Mouse (Mus musculus): ENCODE results near the gene Klhl40. TPM values are rescaled to one million over a fixed set of nuclear protein-coding genes. Genes with fewer than 3 reads are reported as not detected.
A peak's percentile ranks its signal among the peaks of the same experiment; 100 is the strongest.

Gene Klhl40
- polyA plus RNA-seq, 1 experiment from 2014 or later = not detected

DNA sequence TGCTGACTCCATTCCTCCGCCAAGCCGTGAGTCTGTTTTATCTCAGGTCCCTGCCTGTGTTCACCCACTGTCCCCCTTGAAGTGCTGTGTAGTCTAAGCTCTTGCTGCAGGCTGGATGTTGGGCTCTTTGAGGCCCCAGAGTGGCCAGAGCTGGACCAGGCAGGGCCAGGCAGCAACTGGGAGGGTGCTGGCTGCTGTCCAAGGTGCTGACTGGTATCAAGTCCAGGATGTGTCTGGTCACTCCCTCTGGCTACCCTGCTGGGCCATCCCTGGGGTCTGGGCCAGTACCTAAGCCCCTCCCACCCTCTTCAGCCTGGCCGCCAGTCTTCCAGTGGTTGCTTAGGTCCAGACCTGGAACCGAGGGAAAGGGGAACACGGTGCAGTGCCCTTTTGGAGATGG, 13.8 kb downstream of the Klhl40 start:
- Histone ChIP-seq H3K9me3 (ENCODE audit: control insufficient read depth, low read length) (no peaks in the 10 kb centered on the region), H3K4me2 (no peak overlapping the region), H3K4me3 (ENCODE audit: low read depth, low read length) (no peak overlapping the region), H3K27me3 (replicated peaks; ENCODE audit: control insufficient read depth, insufficient read depth, low read length) (no peaks in the 10 kb centered on the region), H3K4me1 (replicated peaks; ENCODE audit: control insufficient read depth, insufficient read depth, low read length) (no peaks in the 10 kb centered on the region), H3K9ac (ENCODE audit: low read depth, low read length) (no peak overlapping the region), H3K27ac (ENCODE audit: low read depth, low read length) (no peak overlapping the region), H3K36me3 (ENCODE audit: control insufficient read depth, insufficient read depth, low read length) (no peaks in the 10 kb centered on the region)
- DNase-seq (ENCODE audit: low spot score) (peak; percentile 63), ATAC-seq (replicated peaks; ENCODE audit: low FRiP score) (no peak)
- WGBS = 24% methylated on average over 5 of the region's 5 CpGs

DNA sequence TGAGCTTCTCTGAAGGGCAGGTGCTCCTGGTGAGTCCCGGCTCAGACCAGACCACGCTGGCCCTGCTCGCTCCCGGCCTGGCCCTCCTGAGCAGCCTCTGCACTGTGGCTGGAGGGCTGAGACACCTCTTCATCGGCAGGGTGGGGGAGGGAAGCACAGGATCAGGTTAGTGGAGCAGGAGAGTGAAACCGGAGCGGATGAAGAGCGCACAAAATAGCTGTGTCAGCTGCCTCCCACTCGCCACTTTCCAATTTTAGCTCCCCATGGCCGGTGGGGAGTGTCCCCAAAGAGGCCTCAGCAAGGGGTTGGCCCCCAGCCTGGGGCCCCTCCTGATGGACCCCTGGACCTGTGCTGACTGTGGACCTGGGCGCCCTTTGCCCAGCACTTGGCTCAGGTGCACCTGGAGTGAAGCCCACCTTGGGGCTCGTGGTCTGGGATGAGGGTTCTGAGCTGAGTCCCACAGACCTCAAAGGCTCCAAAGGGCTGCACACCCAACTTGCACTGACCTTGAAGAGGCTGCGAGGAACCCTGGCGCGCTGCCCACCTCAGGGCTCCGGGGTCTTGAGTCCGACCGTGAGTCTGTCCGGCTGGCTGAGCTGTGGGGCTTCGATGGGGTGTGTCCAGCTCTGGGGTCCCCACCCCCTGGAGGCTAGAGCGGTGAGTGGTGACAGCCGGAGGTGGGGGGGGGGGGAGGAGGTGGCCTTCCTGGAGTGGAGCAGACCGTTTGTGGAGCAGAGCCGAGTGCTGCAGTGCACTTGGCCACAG, 14.5 kb downstream of the Klhl40 start, which contains the start of gene Hhatl:
Hhatl (minus strand) TSS at position 751 of the 765 bp plus-strand sequence.
- 54% methylated on average over 24 of the region's 24 CpGs for WGBS
- Histone ChIP-seq H3K4me1 (replicated peaks; ENCODE audit: control insufficient read depth, insufficient read depth, low read length) (no peaks in the 10 kb centered on the region), H3K4me2 (no peak within 1 kb of the TSS), H3K27ac (ENCODE audit: low read depth, low read length) (no peak within 1 kb of the TSS), H3K36me3 (ENCODE audit: control insufficient read depth, insufficient read depth, low read length) (no peaks in the 10 kb centered on the region), H3K4me3 (ENCODE audit: low read depth, low read length) (no peak within 1 kb of the TSS), H3K27me3 (replicated peaks; ENCODE audit: control insufficient read depth, insufficient read depth, low read length) (no peaks in the 10 kb centered on the region; the same call in 1 of the 2 replicates), H3K9ac (ENCODE audit: low read depth, low read length) (no peak within 1 kb of the TSS), H3K9me3 (ENCODE audit: control insufficient read depth, low read length) (no peaks in the 10 kb centered on the region)
- DNase-seq (ENCODE audit: low spot score) (no peak), ATAC-seq (replicated peaks; ENCODE audit: low FRiP score) (no peak)

DNA sequence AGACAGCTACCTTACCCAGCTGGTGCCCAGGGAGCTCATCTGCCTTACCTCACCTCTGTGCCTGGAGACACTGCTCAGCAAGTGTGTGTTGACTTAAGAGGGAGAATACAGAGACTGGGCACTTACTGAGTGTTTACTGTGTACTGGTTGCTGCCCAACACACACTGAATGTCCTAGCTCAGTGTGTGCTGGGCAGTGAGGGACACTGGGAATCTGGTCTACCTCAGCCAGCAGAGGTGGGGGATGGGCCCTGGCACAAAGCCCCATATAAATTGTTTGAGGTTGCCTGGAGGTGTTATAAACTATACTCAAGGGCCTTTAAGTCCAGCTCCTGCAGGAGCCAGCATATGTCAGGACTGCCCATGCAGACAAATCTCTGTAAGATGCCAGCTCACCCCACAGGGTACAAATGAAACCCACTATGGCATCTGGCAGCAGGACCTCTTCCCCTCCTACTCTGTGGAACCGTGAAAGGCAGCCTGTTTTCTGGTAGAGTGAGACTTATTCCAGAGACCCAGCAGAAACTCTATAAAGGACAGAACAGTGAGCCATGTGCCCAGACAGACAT, 17.6 kb downstream of the Klhl40 start:
- no peaks in the 10 kb centered on the region for H3K9me3 ChIP-seq (ENCODE audit: control insufficient read depth, low read length)
- ATAC-seq (replicated peaks; ENCODE audit: low FRiP score) = no peak
- H3K36me3 ChIP-seq (ENCODE audit: control insufficient read depth, insufficient read depth, low read length) = no peaks in the 10 kb centered on the region
- H3K27me3 ChIP-seq (replicated peaks; ENCODE audit: control insufficient read depth, insufficient read depth, low read length) = no peaks in the 10 kb centered on the region; the same call in 1 of the 2 replicates
- 45% methylated on average over 1 of the region's 1 CpGs for WGBS
- H3K4me3 ChIP-seq (ENCODE audit: low read depth, low read length) = no peak overlapping the region
- no peak overlapping the region for H3K9ac ChIP-seq (ENCODE audit: low read depth, low read length)
- H3K4me1 ChIP-seq (replicated peaks; ENCODE audit: control insufficient read depth, insufficient read depth, low read length) = no peaks in the 10 kb centered on the region
- H3K4me2 ChIP-seq = no peak overlapping the region
- H3K27ac ChIP-seq (ENCODE audit: low read depth, low read length) = no peak overlapping the region
- no peak for DNase-seq (ENCODE audit: low spot score)

DNA sequence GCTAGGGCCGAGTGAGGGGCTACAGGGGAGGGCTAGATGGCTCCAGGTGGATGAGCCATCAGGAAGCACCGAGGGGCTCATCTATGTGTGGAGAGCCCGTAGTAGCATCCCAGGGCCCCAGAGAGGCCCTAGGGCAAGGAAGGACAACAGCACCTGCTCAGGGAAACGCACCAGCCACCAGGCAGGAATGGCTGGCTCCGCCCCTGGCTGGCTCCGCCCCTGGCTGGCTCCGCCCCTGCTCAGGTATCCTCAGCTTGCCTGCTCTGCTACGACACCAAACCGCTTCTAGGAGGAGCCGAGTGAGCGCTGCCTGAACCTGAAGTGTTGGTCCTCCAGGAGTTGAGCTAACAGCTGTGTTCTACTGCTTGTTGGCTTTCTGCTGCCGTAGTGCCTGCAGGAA, 20.3 kb downstream of the Klhl40 start:
- DNase-seq (ENCODE audit: low spot score) (no peak), ATAC-seq (replicated peaks; ENCODE audit: low FRiP score) (no peak)
- Histone ChIP-seq H3K4me1 (replicated peaks; ENCODE audit: control insufficient read depth, insufficient read depth, low read length) (0 out of 2 replicates have a peak, but pooled peaks cover 1% of the 10 kb centered on the region), H3K4me3 (ENCODE audit: low read depth, low read length) (no peak overlapping the region), H3K27me3 (replicated peaks; ENCODE audit: control insufficient read depth, insufficient read depth, low read length) (no peaks in the 10 kb centered on the region; the same call in 1 of the 2 replicates), H3K4me2 (no peak overlapping the region), H3K27ac (ENCODE audit: low read depth, low read length) (no peak overlapping the region), H3K9ac (ENCODE audit: low read depth, low read length) (no peak overlapping the region), H3K9me3 (ENCODE audit: control insufficient read depth, low read length) (no peaks in the 10 kb centered on the region), H3K36me3 (ENCODE audit: control insufficient read depth, insufficient read depth, low read length) (no peaks in the 10 kb centered on the region)
- WGBS = 21% methylated on average over 12 of the region's 12 CpGs

DNA sequence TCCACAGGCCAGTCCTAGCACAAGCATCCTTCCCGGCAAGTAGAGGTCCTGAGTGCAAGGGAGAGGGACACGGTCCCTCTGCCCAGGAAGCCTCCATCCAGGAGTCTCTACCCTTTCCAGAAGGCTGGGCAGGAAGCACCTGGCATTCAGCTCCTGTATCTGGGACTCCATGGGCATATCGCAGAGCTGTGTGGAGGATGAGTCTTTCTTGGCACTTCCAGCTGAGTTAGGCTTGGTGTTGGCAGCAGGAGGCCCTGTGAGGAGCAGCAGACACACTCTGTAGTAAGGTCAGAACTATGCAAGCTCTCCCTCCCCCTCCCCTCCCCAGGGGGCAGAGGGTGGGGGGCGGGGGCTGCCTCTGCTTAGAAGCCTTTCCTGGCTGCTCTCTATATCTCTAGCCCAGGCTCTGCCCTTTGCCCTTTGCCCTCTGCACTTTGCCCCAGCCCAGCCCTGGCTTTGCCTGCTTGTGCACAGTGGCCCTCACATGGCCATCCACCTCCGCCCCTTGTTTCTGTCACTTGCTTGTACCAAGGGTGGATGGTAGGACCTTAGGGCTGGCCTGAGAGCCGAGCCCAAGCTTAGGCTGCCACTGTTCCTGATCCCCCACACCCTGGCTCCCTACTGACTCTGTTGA, 21.6 kb downstream of the Klhl40 start:
- WGBS = 51% methylated on average over 6 of the region's 6 CpGs
- Histone ChIP-seq H3K9ac (ENCODE audit: low read depth, low read length) (no peak overlapping the region), H3K36me3 (ENCODE audit: control insufficient read depth, insufficient read depth, low read length) (no peaks in the 10 kb centered on the region), H3K4me2 (no peak overlapping the region), H3K4me1 (replicated peaks; ENCODE audit: control insufficient read depth, insufficient read depth, low read length) (0 out of 2 replicates have a peak, but pooled peaks cover 2% of the 10 kb centered on the region), H3K4me3 (ENCODE audit: low read depth, low read length) (no peak overlapping the region), H3K27ac (ENCODE audit: low read depth, low read length) (no peak overlapping the region), H3K27me3 (replicated peaks; ENCODE audit: control insufficient read depth, insufficient read depth, low read length) (no peaks in the 10 kb centered on the region; the same call in 1 of the 2 replicates), H3K9me3 (ENCODE audit: control insufficient read depth, low read length) (no peaks in the 10 kb centered on the region)
- ATAC-seq (replicated peaks; ENCODE audit: low FRiP score) (0 out of 2 replicates have a peak, but pooled peaks have one; percentile 46), DNase-seq (ENCODE audit: low spot score) (no peak)

DNA sequence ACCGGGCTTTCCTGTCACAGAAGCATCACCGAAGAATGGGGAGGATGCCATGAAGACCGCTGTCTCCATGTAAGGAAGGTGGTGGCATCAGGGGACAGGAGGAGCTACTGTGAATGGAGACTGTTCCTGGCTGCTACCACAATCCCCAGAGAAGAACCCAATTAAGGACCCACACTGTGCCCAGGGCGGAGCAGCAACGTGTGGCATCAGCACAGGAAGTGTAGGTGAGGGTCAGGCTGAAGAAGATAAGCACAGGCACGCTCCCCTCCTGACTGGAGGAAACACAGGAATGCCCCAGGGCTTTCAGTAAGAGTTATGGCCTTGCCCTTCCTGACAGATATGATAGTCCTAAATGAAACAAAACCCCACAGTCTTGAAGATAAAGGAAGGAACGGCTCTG, 25.3 kb downstream of the Klhl40 start:
- no peak for ATAC-seq (replicated peaks; ENCODE audit: low FRiP score)
- H3K27ac ChIP-seq (ENCODE audit: low read depth, low read length) = no peak overlapping the region
- H3K4me2 ChIP-seq = no peak overlapping the region
- no peak overlapping the region for H3K4me3 ChIP-seq (ENCODE audit: low read depth, low read length)
- no peak overlapping the region for H3K9ac ChIP-seq (ENCODE audit: low read depth, low read length)
- H3K27me3 ChIP-seq (replicated peaks; ENCODE audit: control insufficient read depth, insufficient read depth, low read length) = no peaks in the 10 kb centered on the region
- DNase-seq (ENCODE audit: low spot score) = no peak
- H3K4me1 ChIP-seq (replicated peaks; ENCODE audit: control insufficient read depth, insufficient read depth, low read length) = 0 out of 2 replicates have a peak, but pooled peaks cover 2% of the 10 kb centered on the region
- H3K9me3 ChIP-seq (ENCODE audit: control insufficient read depth, low read length) = no peaks in the 10 kb centered on the region
- no peaks in the 10 kb centered on the region for H3K36me3 ChIP-seq (ENCODE audit: control insufficient read depth, insufficient read depth, low read length)
- WGBS = 39% methylated on average over 7 of the region's 7 CpGs

DNA sequence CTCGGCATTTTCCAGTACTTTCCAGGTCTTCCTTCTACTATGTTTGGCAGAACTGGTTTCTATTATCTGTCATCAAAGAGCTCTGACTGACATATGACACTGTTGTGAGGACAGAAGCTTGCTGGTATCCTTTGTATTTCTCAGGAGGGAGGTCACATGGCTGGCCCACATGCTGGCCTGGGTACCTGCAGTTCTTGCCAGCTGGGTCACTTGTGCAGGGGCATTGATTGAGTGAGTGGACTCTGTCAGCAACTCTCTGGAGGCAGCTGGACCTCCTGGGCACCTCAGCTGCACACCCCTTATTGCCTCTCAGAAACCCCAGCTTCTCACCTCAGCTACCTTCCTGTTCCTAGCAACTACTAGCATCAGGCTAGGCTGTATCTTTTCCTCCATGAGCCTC, 30.1 kb downstream of the Klhl40 start:
- no peak for ATAC-seq (replicated peaks; ENCODE audit: low FRiP score)
- WGBS = 57% methylated on average over 1 of the region's 1 CpGs

DNA sequence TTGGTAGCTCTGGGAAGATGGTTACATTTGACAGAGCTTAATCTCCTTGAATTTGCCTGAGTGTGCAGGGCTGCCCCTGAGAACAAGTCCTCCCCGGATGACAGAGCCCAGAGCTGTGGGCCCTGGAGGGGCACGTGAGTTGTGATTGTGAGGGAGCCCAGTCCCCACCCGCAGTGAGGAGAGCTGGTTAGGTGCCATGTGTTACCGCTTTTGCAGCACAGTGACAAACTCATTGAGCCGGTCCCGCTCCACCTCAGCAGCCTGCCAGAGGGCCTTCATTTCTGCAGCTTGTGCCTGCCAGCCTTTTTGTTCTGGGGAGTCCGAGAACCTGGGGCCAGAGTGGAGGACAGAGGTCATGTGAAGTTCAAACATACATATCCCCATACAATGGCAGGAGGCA, 30.5 kb downstream of the Klhl40 start:
- Histone ChIP-seq H3K27ac (ENCODE audit: low read depth, low read length) (no peak overlapping the region), H3K9ac (ENCODE audit: low read depth, low read length) (no peak overlapping the region), H3K9me3 (ENCODE audit: control insufficient read depth, low read length) (no peaks in the 10 kb centered on the region), H3K27me3 (replicated peaks; ENCODE audit: control insufficient read depth, insufficient read depth, low read length) (no peaks in the 10 kb centered on the region), H3K36me3 (ENCODE audit: control insufficient read depth, insufficient read depth, low read length) (no peaks in the 10 kb centered on the region), H3K4me1 (replicated peaks; ENCODE audit: control insufficient read depth, insufficient read depth, low read length) (no peaks in the 10 kb centered on the region), H3K4me2 (no peak overlapping the region), H3K4me3 (ENCODE audit: low read depth, low read length) (no peak overlapping the region)
- DNase-seq (ENCODE audit: low spot score) (no peak), ATAC-seq (replicated peaks; ENCODE audit: low FRiP score) (no peak)
- 64% methylated on average over 7 of the region's 7 CpGs for WGBS

More for the DNA sequence above, 30.1 kb downstream of the Klhl40 start:
- DNase-seq (ENCODE audit: low spot score) = no peak
- no peaks in the 10 kb centered on the region for H3K36me3 ChIP-seq (ENCODE audit: control insufficient read depth, insufficient read depth, low read length)
- H3K4me2 ChIP-seq = no peak overlapping the region
- H3K27ac ChIP-seq (ENCODE audit: low read depth, low read length) = no peak overlapping the region
- no peaks in the 10 kb centered on the region for H3K9me3 ChIP-seq (ENCODE audit: control insufficient read depth, low read length)
- H3K9ac ChIP-seq (ENCODE audit: low read depth, low read length) = no peak overlapping the region
- no peaks in the 10 kb centered on the region for H3K27me3 ChIP-seq (replicated peaks; ENCODE audit: control insufficient read depth, insufficient read depth, low read length)
- 0 out of 2 replicates have a peak, but pooled peaks cover 2% of the 10 kb centered on the region for H3K4me1 ChIP-seq (replicated peaks; ENCODE audit: control insufficient read depth, insufficient read depth, low read length)
- no peak overlapping the region for H3K4me3 ChIP-seq (ENCODE audit: low read depth, low read length)
